Mouse (Mus musculus): Measurements from ENCODE around the gene Fer1l5.

The Fer1l5 gene

DNA sequence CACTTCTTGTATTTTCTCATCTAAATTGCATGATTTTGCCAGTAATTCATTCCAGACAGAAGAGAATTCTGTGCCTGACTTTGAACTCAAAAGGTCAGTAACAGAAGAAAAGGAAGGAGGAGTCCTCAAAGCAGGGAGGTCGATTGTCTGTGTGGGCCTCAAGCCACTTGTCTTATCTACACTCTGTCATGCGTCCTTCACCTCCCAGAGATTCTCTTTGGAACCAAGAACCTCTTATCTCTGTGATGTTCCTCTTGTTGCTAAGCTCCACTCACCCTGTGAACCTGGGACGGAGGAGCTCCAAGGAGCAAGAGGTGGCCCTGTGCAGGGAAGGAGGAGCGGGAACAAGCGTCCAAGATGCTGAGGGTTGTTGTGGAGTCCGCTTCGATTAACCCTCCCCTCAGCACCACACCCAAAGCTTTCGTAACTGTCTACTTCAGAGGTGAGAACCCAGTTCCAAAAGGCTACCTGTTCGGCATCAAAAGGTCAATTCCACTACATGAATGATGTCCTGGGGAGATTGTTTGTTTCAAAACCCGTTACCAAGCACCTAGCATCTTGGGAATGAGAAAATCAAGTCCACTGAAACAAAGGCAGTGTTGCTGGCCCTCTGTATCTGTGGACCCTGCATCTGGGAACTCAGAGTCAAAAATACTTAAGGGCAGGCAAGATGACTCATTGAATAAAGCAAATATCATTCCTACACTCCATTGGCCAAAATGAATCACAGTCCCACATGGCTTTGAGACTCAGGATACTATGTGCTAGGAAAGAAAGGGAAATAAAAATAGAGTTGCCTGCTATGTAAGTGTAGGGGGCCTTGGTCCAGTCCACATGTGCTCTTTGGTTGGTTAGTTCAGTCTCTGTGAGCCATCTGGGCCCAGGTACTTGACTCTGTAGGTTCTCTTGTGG lies at the start of gene Fer1l5:
TSS of gene Fer1l5 (plus strand) at position 358 of the 912 bp plus-strand sequence.
- DNase-seq (ENCODE audit: low read depth, low spot score), result no peak

DNA sequence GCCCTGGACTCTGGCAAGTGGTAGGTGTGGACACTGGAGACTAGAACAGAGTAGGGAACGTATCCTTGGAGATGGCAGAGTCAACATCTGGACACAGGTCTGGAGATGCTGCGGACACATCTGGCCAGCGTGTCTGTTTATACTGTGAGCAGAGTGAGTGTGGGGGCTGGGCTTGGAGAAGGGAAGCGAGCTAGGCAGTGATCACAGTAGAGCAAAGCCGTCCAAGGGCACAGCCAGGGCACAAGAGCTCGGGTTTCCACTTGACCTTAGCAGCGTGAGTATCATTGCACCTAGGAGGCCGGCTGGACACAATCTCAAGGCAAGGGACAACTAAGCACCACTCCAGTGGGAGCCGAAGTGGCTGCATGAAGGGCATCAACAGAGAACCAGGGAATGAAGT lies 49.0 kb upstream of the Fer1l5 start:
- no peak for DNase-seq (ENCODE audit: low read depth, low spot score)

DNA sequence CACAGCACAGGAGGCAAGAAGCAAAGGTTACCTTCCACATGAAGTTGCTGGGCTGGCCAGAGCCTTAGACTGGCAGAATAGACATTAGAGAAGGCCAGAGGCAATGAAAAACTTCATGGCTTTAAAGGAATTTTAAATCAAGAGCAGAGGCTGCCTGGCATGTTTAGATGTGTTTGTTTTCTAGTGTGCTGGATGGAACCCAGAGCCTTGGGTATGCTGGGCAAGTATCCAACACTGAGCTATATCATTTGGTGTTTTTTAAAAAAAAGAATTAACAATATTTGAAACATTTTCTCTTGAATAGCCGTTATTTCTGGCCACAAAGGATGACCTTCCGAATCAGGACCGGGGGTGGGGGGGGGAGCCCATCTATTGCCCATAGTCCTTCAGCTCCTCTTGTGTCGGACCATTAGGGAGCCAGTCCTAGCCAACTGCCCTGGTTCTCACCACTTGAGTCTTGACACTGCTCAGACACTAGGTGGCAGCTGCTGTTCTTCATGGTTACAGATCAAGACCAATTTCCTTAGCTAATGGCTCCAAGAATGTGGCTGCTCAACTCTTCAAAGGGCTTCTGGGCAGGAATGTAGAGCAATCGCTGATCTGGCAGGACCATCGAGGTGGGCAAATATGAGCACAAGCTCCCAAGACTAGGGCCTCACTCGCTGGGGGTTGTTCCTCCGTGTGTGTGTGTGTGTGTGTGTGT lies 48.2 kb upstream of the Fer1l5 start:
- no peak for DNase-seq (ENCODE audit: low read depth, low spot score)

DNA sequence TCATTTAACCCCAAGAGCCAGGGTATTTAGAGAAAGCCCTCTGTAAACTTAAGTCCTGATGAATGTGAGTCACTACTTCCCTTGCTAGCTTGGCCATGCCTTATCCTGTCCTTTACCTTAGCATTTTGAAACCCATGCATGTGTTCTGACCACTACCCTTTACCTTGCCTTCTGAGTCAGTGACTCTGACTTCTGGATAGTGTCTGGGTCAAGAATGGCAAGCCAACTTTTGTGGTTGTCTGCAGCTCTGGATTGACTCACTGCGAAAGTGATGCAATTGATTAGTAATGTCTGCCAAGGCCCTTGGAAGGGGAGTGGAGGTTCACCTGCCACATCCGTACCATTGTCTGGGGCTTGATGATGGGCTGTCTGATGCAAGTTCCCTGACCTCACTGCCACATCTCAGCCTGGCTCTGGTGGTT lies 46.2 kb upstream of the Fer1l5 start:
- no peak for DNase-seq (ENCODE audit: low read depth, low spot score)

DNA sequence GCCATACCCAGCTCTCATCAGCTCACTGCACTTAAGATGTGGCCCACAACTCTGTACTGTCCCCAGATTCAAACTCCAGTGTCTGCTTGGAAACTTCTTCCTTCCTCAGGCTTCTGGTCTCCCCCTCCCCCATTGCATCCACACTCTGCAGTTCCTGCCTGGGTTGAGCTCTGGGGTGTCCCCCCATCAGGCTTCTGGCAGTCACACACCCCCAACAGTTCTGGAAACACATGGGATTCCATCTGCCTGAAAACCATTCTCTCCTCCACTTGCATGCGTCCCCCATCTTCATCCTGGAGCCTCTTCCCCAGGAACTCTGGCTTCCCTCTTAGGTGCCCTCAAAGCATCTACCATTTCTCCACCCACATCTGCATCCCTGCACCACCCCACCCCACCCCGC lies 45.3 kb upstream of the Fer1l5 start:
- no peak for DNase-seq (ENCODE audit: low read depth, low spot score)

DNA sequence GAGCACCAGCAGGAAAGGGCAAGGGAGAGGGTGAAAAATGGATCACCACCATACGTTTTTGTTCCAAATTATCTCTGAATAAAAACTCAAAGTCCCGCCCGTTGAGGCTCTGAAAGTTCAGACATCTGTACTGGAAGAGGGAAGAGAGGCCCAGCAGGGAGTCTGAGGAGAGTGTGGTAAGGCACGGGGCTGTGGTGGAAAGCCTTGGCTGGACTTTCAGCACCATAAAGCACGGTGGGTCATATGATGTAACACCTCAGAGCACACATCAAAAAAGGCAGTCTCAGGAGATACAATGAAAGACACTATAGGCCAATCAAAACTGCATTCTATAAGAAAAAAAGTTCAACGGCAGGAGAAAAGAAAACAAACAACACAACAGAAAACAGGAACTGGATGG lies 40.3 kb upstream of the Fer1l5 start:
- DNase-seq (ENCODE audit: low read depth, low spot score), result no peak

DNA sequence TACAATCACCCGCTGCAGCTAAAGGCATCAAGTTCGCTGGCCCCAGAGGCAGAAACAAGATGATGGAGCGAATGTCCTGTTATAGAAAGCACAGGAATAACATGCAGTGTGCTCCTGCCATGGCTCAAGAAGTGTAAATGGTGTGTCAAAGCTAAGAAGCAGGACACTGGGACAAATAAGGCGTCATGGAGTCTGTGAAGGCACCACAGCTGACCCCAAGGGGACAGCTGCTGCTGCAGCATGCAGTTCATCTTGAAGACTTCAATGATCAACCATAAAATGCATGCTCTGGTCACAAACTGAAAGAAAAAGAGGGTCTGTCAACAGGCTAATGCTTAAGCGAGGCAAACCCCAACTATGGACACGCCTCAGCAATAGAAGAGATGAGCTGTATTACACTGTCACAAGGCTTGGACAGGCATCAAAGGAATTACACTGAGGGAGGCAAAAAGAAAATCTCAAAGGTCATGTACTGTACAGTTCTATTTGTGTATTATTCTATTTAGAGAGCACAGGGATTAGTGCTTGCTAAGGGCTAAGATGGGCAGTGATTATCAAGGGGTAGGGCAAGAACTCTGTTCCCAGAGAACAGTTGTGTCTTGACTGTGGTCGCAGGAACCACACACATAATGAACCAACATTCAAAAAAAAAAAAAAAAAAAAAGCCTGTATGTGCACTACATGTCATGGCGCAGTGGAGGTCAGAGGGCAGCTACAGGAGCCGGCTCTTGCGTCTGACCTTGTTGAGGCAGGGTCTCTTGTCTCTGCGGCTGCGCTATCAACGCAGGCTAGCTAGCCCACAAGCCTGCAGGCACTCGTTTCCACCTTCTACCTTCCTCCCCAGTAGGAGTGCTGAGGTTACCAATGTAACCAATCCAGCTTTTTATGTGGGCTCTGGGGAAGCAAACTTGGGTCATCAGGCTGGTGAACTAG lies 38.9 kb upstream of the Fer1l5 start:
- DNase-seq (ENCODE audit: low read depth, low spot score), result no peak

DNA sequence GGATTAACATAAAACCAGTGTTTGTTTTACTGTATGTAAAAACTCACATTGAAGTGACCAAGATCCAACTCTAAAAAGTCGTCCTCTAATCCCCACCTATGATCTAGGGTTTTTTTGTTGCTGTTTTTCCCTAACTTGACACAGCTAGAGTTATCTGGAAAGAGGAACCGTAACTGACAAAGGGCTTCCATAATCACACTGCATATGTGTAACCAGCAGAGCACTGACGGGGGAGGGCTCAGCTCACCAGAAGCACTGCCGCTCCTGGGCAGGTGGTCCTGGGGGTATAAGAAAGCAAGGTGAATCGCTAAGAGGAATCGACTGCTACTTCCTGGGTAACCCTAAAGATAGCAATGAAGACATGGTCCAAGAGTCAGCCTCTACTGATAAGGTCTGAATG lies 29.5 kb upstream of the Fer1l5 start:
- DNase-seq (ENCODE audit: low read depth, low spot score), result no peak

DNA sequence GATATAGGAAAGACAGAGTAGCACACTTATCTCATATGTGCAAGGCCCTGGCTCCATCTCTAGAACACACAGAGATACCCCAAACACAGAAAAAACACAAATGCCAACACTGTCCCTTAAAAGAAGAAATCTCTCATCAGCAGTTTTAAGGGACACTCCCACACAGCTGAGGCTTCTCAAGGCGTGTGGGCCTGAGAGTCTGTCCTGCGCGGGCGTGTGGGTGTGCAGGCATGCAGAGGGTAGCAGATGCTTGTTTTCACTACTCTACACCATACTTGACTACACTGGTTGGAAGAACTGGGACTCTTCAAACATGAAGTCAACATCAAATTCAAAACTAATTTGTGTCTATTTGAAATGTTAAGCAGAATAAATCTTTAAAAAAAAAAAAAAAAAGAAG lies 19.7 kb upstream of the Fer1l5 start:
- DNase-seq (ENCODE audit: low read depth, low spot score), result no peak

DNA sequence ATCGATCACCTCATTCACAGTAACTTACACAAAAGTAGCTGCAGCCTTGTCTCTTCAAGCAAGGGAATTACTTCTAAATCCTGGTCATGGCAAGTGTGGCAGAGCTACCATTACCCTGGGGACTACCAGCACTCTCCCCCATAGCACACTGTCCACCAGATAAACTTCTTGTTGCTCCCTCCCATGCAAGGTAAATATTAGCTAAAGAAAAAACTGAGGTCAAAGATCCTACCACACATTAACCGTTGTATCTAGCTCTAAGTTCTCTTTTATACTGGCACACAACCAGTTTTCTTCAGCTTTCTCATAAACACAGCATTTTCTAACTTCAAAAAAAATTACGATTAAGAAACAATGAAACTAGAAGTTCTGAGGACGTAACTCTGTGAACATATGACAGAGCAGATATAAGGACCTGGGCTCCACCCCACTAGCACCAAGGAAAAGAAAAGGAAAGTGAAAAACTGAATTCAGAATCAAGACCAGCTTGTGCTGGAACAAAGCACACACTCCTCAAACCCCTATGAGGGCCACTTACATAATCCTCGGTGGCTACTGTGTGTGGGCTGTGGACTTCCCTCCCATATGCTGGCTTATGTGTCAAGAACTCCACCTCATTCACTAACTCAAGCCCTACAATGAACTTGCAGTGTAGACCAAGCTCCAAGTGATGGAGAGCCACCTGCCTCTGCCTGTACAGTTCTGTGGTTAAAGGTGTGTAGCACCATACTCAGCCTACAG lies 15.0 kb upstream of the Fer1l5 start:
- no peak for DNase-seq (ENCODE audit: low read depth, low spot score)

DNA sequence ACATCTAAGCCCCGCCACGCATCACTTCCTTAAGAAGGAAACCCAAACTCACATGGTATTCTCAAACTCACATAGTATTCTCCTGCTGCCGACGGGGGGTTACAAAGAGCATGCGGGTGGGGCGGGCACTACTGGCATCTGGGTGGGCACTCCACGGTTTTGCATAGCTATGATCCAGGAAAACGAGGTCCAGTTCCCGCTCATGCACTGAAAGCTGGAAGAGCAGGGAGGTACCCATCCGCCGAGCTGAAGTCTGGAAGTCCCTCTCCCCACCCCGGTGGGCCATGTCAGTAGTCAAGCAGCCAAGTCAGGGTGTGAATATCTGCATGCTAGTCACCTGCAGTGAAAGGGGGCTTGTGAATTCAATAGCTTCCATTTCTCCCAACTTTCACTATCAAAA lies 4.4 kb upstream of the Fer1l5 start:
- no peak for DNase-seq (ENCODE audit: low read depth, low spot score)

DNA sequence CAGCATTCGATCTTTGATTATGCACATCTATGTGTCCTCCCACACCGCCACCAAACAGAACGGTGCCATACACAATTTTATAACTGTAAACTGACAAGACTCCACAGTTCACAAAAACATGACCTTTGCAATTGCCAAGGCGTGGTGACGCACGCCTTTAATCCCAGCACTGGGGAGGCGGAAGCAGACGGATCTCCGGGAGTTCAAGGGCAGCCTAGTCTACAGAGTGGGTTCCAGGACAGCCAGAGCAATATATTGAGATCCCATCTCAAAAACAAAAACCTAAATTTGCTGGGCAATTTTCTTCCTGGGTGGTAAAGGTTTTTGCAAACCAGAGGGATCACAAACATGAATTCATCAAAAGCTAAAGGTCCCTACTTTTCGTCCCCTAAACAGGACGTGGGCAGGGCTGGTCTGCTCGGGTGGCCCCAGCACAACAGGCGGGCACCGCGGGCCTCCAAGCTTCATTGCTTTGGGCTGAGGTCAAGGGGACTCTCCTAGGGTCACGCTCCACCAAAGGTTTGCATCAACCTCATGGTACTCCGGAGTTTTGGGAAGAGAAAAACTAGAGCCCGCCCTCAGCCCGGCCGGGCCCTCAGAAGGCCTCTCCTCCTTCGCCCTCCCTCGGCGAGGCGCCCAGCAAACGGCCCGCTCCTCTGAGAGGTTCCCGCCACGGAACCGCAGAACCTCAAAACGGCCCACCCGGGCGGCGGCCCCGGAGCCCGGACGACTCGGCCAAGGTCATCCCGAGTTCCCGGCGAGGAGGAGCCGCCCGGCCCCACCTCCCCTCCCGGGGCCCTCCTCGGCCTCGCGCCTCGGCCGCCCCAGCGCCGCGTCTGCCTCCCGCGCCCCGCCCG lies 3.8 kb upstream of the Fer1l5 start:
- DNase-seq (ENCODE audit: low read depth, low spot score), result no peak

DNA sequence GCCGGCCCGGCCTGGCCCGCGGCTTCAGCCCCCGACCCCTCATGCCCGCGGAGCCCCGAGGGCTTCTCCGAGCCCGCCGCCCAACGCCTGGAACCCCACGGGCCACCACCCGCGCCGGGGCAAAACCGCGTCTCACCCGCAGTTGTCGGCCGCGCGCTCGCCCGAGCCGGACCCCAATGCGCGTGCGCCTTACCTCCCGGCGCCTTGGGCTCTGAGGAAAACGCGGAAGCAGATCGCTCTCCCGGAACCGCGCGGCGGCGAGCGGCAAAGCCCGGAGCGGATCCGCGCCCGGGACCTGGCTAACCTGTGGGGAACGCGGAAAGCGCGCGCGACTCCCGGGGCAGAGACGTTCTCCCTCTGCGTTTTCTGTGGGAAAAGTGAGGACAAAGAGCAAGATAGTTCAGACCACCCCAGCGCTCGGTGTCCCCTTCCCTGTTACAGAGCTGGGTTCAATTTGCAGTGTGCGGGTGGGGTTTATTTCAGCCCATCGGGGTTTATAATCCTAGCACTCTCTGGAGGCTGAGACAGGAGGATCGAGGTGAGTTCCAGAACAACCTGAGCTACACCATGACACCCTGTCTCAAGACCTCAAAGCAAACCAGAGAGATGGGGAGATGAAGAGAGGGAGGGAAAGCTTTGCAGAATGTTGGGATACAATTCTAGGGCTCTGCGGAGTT lies 3.0 kb upstream of the Fer1l5 start, which contains the start of gene Kansl3:
TSS of gene Kansl3 (minus strand) at position 213 of the 677 bp plus-strand sequence.
- DNase-seq (ENCODE audit: low read depth, low spot score), result peak; percentile 85

DNA sequence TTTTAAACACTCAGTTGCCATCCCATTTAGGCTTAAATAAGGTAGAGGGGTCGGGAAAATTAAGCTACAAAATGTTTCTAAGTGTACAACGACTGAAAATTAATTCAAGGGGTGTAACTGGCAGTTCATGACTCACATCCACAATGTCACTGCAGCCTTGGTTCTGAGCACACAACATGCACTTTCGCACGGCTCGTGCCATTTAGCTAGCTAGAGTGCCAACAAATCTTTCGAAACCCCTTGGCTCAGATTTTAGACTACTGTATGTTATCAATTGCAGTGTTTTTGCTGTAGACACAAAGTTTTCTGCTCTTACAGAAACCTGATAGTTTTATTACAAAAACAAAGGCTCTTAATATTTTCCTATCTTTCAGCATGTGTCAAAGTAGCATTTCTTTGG lies 1.2 kb upstream of the Fer1l5 start:
- no peak for DNase-seq (ENCODE audit: low read depth, low spot score)

DNA sequence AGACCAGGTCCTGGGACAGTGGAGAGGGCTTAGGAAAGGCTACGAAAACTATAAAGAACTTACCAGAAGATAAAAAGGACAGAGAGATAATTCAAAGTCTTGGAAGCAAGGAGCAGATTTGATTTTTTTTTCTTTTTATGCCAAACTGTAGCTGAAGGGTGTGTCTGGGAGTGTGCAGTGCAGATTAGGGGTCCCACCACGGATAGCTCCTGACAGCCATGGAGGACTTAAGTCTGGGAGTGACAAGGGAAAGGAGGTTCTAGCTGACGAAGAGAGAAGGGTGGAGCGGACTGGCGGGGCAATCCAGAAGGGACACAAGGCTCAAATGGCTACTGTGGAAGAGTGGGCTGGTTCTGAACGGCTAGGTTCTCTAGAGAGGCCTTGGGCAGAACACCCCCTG lies 6.8 kb downstream of the Fer1l5 start:
- DNase-seq (ENCODE audit: low read depth, low spot score), result no peak

DNA sequence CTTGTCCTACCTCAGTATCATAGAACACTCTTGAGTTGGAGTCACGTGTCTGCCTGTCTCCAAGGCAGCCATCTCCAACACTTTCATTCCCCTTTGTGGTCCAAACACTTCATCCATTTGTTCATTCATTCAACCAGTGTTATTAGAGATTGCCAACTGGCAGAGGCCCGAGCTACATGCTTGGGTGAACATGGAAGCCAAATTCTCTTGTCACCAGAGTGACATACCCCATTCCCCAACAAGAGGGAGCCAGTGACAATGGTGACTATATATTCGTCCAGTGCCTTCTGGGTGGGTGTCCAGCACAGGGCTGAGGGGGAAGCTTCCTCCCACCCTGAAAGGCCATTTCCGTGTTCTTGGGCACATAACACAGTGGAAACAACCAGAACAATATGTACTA lies 7.5 kb downstream of the Fer1l5 start:
- no peak for DNase-seq (ENCODE audit: low read depth, low spot score)

DNA sequence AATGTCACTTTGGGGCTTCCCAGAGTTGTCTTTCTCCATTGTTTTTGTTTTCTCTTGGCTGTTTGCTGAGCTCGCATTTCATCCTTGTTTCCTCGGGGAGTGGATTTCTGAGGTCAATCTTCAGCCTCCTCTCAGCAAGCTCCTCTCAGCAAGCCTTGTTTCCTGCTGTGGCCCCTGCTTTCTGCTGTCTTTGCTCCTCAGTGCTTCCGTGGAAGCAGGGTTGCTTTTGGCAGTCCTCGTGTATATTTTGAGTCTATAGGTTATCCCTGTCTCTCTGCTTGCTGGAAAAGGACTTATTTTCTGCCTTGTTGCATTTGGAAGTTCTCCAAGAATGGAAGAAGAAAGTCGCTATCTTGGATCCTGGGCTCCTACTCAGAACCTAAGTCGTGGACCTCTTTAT lies 24.9 kb downstream of the Fer1l5 start:
- no peak for DNase-seq (ENCODE audit: low read depth, low spot score)

DNA sequence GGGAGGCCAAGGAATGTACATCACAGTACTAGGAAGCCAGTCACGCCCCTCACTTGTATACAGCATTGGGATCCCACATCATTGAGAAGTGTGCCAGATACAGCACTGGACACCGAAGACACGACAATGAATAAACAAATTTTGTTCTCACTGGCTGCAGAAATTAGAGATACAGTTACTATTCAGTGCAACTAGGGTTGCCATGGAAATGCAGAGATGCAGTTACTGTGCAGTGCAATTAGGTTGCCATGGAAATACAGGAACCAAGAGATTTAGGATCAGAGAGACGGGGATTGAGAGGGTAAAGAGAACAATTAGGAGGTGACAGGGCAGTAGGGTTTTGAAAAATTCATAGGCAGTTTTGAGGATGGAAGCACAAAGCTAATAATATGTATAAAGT lies 29.4 kb downstream of the Fer1l5 start:
- no peak for DNase-seq (ENCODE audit: low read depth, low spot score)

DNA sequence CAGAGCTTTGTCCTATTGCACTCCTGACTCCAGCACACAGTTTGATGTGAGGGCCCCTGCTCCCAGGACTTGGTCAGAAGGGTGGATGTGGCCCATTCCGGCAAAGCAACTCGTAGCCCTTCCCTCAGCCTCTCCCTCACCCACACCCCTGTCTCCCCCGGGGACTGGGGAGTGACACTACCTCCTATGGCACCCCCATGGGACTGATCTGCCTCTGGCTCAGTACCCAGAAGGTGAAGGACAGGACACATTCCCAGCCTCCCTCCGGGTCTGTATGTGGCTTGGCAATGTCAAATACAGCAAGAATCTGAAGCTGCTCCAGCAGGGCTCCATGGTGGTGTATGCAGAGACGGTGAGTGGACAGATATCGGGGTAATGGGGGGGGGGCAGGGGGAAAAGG lies 32.4 kb downstream of the Fer1l5 start:
- DNase-seq (ENCODE audit: low read depth, low spot score), result no peak

DNA sequence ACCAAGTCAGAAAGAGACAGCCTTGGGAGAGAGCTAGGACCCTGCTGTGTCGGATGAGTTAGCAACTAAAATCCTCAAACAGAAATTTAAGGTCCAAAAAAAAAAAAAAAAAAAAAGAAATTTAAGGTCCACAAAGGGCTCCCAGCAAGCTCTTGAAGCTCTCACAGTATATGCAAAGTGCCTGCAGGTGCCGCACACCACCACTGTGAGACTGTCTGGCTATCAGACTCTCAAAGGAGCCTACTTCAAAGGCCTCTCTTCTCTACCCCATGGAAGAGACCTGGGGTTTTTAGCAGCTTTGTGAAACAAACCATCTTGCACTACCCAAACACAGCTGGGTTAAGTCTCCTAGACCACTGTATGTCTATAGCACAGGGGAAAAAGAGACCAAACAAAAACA lies 57.4 kb downstream of the Fer1l5 start:
- DNase-seq (ENCODE audit: low read depth, low spot score), result no peak

Measured in c-Kit-negative CD71-positive TER-119-positive erythroid progenitor cells, embryonic 14.5 days (primary cell).